27 mouse cellular contexts compared by ENCODE assay signal in the genomic region with DNA sequence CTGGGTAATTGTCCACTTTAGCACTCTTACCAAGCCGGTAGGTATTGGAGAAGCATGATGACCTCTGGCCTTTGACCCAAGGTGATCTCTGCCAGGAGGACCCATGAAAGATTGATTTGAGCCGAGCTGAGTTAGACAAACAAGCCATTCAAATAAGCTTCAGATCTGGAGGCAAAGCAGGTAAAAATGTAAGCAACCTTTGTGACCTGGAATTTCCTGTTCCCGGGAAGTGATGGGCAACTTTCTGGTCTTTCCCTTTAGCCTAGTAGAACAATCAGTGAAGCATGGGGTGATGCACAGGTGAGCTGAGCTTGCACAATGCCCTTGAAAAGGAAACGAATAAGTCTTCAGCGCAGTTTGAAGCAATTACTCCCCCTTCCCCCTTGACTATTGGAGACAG.
DNase-seq lines count a peak whose midpoint lies in the region; ATAC-seq and TF ChIP-seq lines count a peak whose summit lies in the region.
"Had no signal": no experiment of that assay in that cellular context is flagged by ENCODE, and none has a peak within 500 bp of the region (broad histone marks: within the 10 kb centered on the region; RNA-seq: fewer than 3 reads in every experiment).

No protein-coding gene starts in this region.

- H3K27ac ChIP-seq in liver, adult 2 months (replicated peaks; ENCODE audit: insufficient read depth, low read depth, low read length), result peak overlapping the region; percentile 66
- H3K27ac ChIP-seq in liver, embryonic 14.5 days, result no peak overlapping the region
- no peak overlapping the region for H3K27ac ChIP-seq in liver, postnatal 0 days (ENCODE audit: low read depth)
- H3K27ac ChIP-seq: embryonic facial prominence, embryonic 13.5 days; heart, embryonic 15.5 days; hindbrain, embryonic 13.5 days; intestine, embryonic 15.5 days had no signal

- H3K4me3 ChIP-seq in liver, adult 2 months (ENCODE audit: insufficient read depth, low read depth, low read length), result no peak overlapping the region
- no peak overlapping the region for H3K4me3 ChIP-seq in liver, embryonic 14.5 days (ENCODE audit: insufficient read depth in 1 of 2, low read depth in 2 of 2, low read length in 2 of 2)
- H3K4me3 ChIP-seq in liver, postnatal 0 days (ENCODE audit: low read depth, low read length), result no peak overlapping the region
- H3K4me3 ChIP-seq: embryonic facial prominence, embryonic 13.5 days; forebrain, embryonic 10.5 days; heart, embryonic 12.5 days; heart, embryonic 15.5 days; hindbrain, embryonic 13.5 days; intestine, embryonic 15.5 days had no signal

- H3K36me3 ChIP-seq in liver, adult 2 months (ENCODE audit: control insufficient read depth, insufficient read depth, low read length), result no peaks in the 10 kb centered on the region
- H3K36me3 ChIP-seq in liver, embryonic 14.5 days (replicated peaks; ENCODE audit: control insufficient read depth, insufficient read depth, low read depth), result no peaks in the 10 kb centered on the region
- no peaks in the 10 kb centered on the region for H3K36me3 ChIP-seq in liver, postnatal 0 days (replicated peaks; ENCODE audit: insufficient read depth, low read length)
- H3K36me3 ChIP-seq: embryonic facial prominence, embryonic 13.5 days; forebrain, embryonic 10.5 days; heart, embryonic 12.5 days; heart, embryonic 15.5 days; hindbrain, embryonic 13.5 days; intestine, embryonic 15.5 days had no signal

- H3K79me2 ChIP-seq in liver, adult 2 months (ENCODE audit: control insufficient read depth, insufficient read depth, low read length), result no peaks in the 10 kb centered on the region

- 0 out of 2 replicates have a peak, but pooled peaks have one; percentile 36 for ATAC-seq in liver, embryonic 14.5 days (ENCODE audit: insufficient read depth)
- peak; percentile 70 for ATAC-seq in liver, postnatal 0 days
- no peak for ATAC-seq in erythroblast, adult 5-6 weeks (replicated peaks; ENCODE audit: low FRiP score, poor library complexity, severe bottlenecking)
- ATAC-seq: activated CD4-positive, CD25-positive, alpha-beta regulatory T cell, adult 4 months; forebrain, embryonic 14.5 days; forebrain, postnatal 0 days; hindbrain, embryonic 16.5 days; intestine, embryonic 15.5 days had no signal

- TF ChIP-seq CTCF in liver, adult 2 months (IDR thresholded peaks at IDR 0.05; ENCODE audit: low read depth, low read length), result no peak
- no peak for TF ChIP-seq CTCF in liver, embryonic 14.5 days (IDR thresholded peaks at IDR 0.05; ENCODE audit: low read depth)
- TF ChIP-seq CTCF in liver, postnatal 0 days (IDR thresholded peaks at IDR 0.05; ENCODE audit: low read depth), result no peak

- H3K4me1 ChIP-seq in liver, adult 2 months (ENCODE audit: control insufficient read depth, insufficient read depth, low read length), result peaks cover 23% of the 10 kb centered on the region
- peaks cover 0 to 10% of the 10 kb centered on the region in 2 experiments; a peak in 2 of 4 replicates for H3K4me1 ChIP-seq in liver, embryonic 14.5 days (replicated peaks; ENCODE audit: control insufficient read depth in 2 of 2, insufficient read depth in 2 of 2, low read length in 1 of 2)
- no peaks in the 10 kb centered on the region; the same call in 1 of the 2 replicates for H3K4me1 ChIP-seq in liver, postnatal 0 days (ENCODE audit: insufficient read depth)

- no peak for TF ChIP-seq EP300 in liver, embryonic 14.5 days (IDR thresholded peaks at IDR 0.05; ENCODE audit: low read depth)
- no peak; the same call in 1 of the 2 replicates for TF ChIP-seq EP300 in liver, postnatal 0 days (IDR thresholded peaks at IDR 0.05; ENCODE audit: low read depth)

- H3K4me2 ChIP-seq in liver, embryonic 14.5 days (ENCODE audit: low read depth), result no peak overlapping the region
- no peak overlapping the region for H3K4me2 ChIP-seq in liver, postnatal 0 days (ENCODE audit: low read depth, low read length)
- H3K4me2 ChIP-seq: embryonic facial prominence, embryonic 13.5 days; heart, embryonic 12.5 days; heart, embryonic 15.5 days; hindbrain, embryonic 13.5 days; intestine, embryonic 15.5 days had no signal

- peak; percentile 64 for DNase-seq in embryo, embryonic 10 days (ENCODE audit: low spot score)
- DNase-seq in embryo, embryonic 10.5 days (ENCODE audit: low spot score), result no peak
- DNase-seq in liver, adult 2 months (ENCODE audit: extremely low read depth, low read depth, low spot score), result peak; percentile 99
- no peak for DNase-seq in liver
- DNase-seq in liver, embryonic 14.5 days (ENCODE audit: low read depth in 3 of 3, low spot score in 3 of 3), result peak; percentile 10 to 24 (median 23)
- peak; percentile 28 for DNase-seq in liver, postnatal 0 days
- no peak for DNase-seq in frontal cortex, adult 2 months (ENCODE audit: extremely low spot score in 1 of 2, low spot score in 1 of 2)
- DNase-seq: adrenal gland, postnatal 10 days; adrenal gland, postnatal 36 days; cerebellum, adult 18-20 months; cerebellum, adult 9-10 months; cerebellum, postnatal 14 days; forebrain, postnatal 0 days; gastrocnemius, postnatal 25 days; heart, adult 18-20 months; heart, postnatal 10 days; heart, postnatal 4 days had no signal

- TF ChIP-seq POLR2A in liver, adult 2 months (IDR thresholded peaks at IDR 0.05; ENCODE audit: extremely low read depth, insufficient read depth, low read length), result no peak

- no peaks in the 10 kb centered on the region for H3K27me3 ChIP-seq in liver, adult 2 months (ENCODE audit: control insufficient read depth, insufficient read depth, low read length)
- no peaks in the 10 kb centered on the region for H3K27me3 ChIP-seq in liver, embryonic 14.5 days (ENCODE audit: control insufficient read depth, insufficient read depth, low read length)
- no peaks in the 10 kb centered on the region for H3K27me3 ChIP-seq in liver, postnatal 0 days (ENCODE audit: insufficient read depth, low read length)
- H3K27me3 ChIP-seq: embryonic facial prominence, embryonic 13.5 days; heart, embryonic 12.5 days; heart, embryonic 15.5 days; hindbrain, embryonic 13.5 days; intestine, embryonic 15.5 days had no signal

- 12% methylated on average over 5 of the region's 5 CpGs for WGBS in liver, adult 2 months
- 50% methylated on average over 5 of the region's 5 CpGs for WGBS in liver, embryonic 14.5 days (ENCODE audit: insufficient replicate concordance)
- 48% methylated on average over 5 of the region's 5 CpGs for WGBS in liver, postnatal 0 days (ENCODE audit: insufficient replicate concordance)

- no peak overlapping the region for H3K9ac ChIP-seq in liver, adult 2 months (ENCODE audit: low read depth, low read length)
- H3K9ac ChIP-seq in liver, embryonic 14.5 days (replicated peaks), result no peak overlapping the region
- H3K9ac ChIP-seq in liver, postnatal 0 days (replicated peaks), result no peak overlapping the region
- H3K9ac ChIP-seq: embryonic facial prominence, embryonic 13.5 days; forebrain, postnatal 0 days; heart, embryonic 12.5 days; heart, embryonic 15.5 days; hindbrain, embryonic 13.5 days; intestine, embryonic 15.5 days had no signal

- H3K9me3 ChIP-seq in liver, embryonic 14.5 days (ENCODE audit: control insufficient read depth, low read length), result no peaks in the 10 kb centered on the region
- H3K9me3 ChIP-seq in liver, postnatal 0 days (ENCODE audit: low read length), result no peaks in the 10 kb centered on the region
- H3K9me3 ChIP-seq: embryonic facial prominence, embryonic 13.5 days; forebrain, embryonic 10.5 days; heart, embryonic 12.5 days; heart, embryonic 15.5 days; hindbrain, embryonic 13.5 days; intestine, embryonic 15.5 days had no signal

Comparison
In these comparisons a context has a peak if more than half of its experiments do, and no peak if none do; other contexts are left out.
1. DNase-seq: peak in embryo, embryonic 10 days (single experiment), liver, adult 2 months (single experiment), liver, embryonic 14.5 days (3 of 3) and liver, postnatal 0 days (single experiment); none in embryo, embryonic 10.5 days (single experiment), liver (single experiment) and frontal cortex, adult 2 months (0 of 2).